Mouse (Mus musculus) ES-Bruce4 (cell line): ENCODE data around the gene Naif1. TPM values are rescaled to one million over a fixed set of nuclear protein-coding genes. Genes with fewer than 3 reads are reported as not detected.

Experiments
- H3K27ac ChIP-seq: 2 replicates; pipeline ENCODE4 v1.5.1; 2012; ENCODE audit warnings: low read length, inconsistent platforms; ENCODE audit not compliant: insufficient read depth
- H3K27me3 ChIP-seq: 2 replicates; pipeline ENCODE4 v1.6.1; 2012; ENCODE audit warnings: mild to moderate bottlenecking, low read length, inconsistent platforms; ENCODE audit not compliant: control insufficient read depth, poor library complexity, insufficient read depth, severe bottlenecking
- H3K36me3 ChIP-seq: 2 replicates; pipeline ENCODE4 v1.6.1; 2012; ENCODE audit warnings: inconsistent platforms, mild to moderate bottlenecking, low read length, moderate library complexity; ENCODE audit not compliant: control insufficient read depth, poor library complexity, insufficient read depth, severe bottlenecking
- H3K4me1 ChIP-seq: one replicate; pipeline ENCODE4 v1.8.1; 2011; ENCODE audit warnings: low read length; ENCODE audit not compliant: control insufficient read depth, insufficient read depth
- H3K4me3 ChIP-seq: 2 replicates; pipeline ENCODE4 v1.5.1; 2011; ENCODE audit warnings: low read depth, mild to moderate bottlenecking, low read length
- H3K9ac ChIP-seq: 2 replicates; pipeline ENCODE4 v1.6.1; 2012; ENCODE audit warnings: low read depth, mild to moderate bottlenecking, inconsistent platforms; ENCODE audit not compliant: poor library complexity, severe bottlenecking
- H3K9me3 ChIP-seq: replicated peaks from 2 replicates; pipeline ENCODE4 v1.6.1; 2012; ENCODE audit warnings: mild to moderate bottlenecking, low read length, inconsistent platforms; ENCODE audit not compliant: control insufficient read depth, poor library complexity, insufficient read depth, severe bottlenecking
- CTCF ChIP-seq: IDR thresholded peaks from one replicate; pipeline ENCODE4 v1.8.1; 2011; ENCODE audit warnings: low read depth, low read length
- EP300 ChIP-seq: IDR thresholded peaks from 2 replicates; pipeline ENCODE4 v1.6.1; 2011; ENCODE audit warnings: low read depth, low read length; ENCODE audit not compliant: insufficient read depth
- POLR2A ChIP-seq: IDR thresholded peaks from one replicate; pipeline ENCODE4 v1.8.1; 2011; ENCODE audit warnings: low read length; ENCODE audit not compliant: insufficient read depth
- polyA plus RNA-seq: library from polyadenylated mRNA; stranded (reverse); fragments of >200 nt; gene quantifications from 2 replicates; pipeline ENCODE4 v1.2.4, GENCODE M21; 2011; ENCODE audit warnings: low read depth; ENCODE audit not compliant: missing spikeins, insufficient read depth, insufficient read length

Naif1 gene
- polyA plus RNA-seq, 1 experiment = 3.0 TPM

- Histone ChIP-seq H3K27ac (no peak overlapping the region), H3K9ac (no peak overlapping the region), H3K4me1 (no peaks in the 10 kb centered on the region)
These were observed 13.4 kb upstream of the Naif1 start for GRCm38 (mm10) chr2:32436686-32437372.

GRCm38 (mm10) chr2:32437612-32438166 lies 12.6 kb upstream of the Naif1 start:
- Histone ChIP-seq H3K4me1 (no peaks in the 10 kb centered on the region), H3K9me3 (no peaks in the 10 kb centered on the region), H3K9ac (no peak overlapping the region), H3K27ac (no peak overlapping the region), H3K36me3 (no peaks in the 10 kb centered on the region), H3K4me3 (no peak overlapping the region), H3K27me3 (no peaks in the 10 kb centered on the region)
- no peak for TF ChIP-seq POLR2A
- no peak for TF ChIP-seq CTCF
- no peak for TF ChIP-seq EP300

More at GRCm38 (mm10) chr2:32436686-32437372, 13.4 kb upstream of the Naif1 start:
- H3K9me3 ChIP-seq = no peaks in the 10 kb centered on the region
- H3K4me3 ChIP-seq = no peak overlapping the region
- H3K27me3 ChIP-seq = no peaks in the 10 kb centered on the region
- no peaks in the 10 kb centered on the region for H3K36me3 ChIP-seq
- TF ChIP-seq EP300 (no peak), CTCF (no peak), POLR2A (no peak)

GRCm38 (mm10) chr2:32438733-32439132 lies 11.5 kb upstream of the Naif1 start:
- no peak for TF ChIP-seq POLR2A
- no peak for TF ChIP-seq CTCF
- TF ChIP-seq EP300 = no peak
- no peaks in the 10 kb centered on the region for H3K27me3 ChIP-seq
- H3K27ac ChIP-seq = no peak overlapping the region
- H3K9ac ChIP-seq = no peak overlapping the region
- no peak overlapping the region for H3K4me3 ChIP-seq
- H3K4me1 ChIP-seq = no peaks in the 10 kb centered on the region
- no peaks in the 10 kb centered on the region for H3K9me3 ChIP-seq
- no peaks in the 10 kb centered on the region for H3K36me3 ChIP-seq

- TF ChIP-seq CTCF = no peak
- TF ChIP-seq POLR2A = no peak
- TF ChIP-seq EP300 = no peak
- H3K9ac ChIP-seq = no peak overlapping the region
- no peaks in the 10 kb centered on the region for H3K4me1 ChIP-seq
- no peaks in the 10 kb centered on the region for H3K27me3 ChIP-seq
- no peak overlapping the region for H3K27ac ChIP-seq
- no peaks in the 10 kb centered on the region for H3K36me3 ChIP-seq
- no peak overlapping the region for H3K4me3 ChIP-seq
- no peaks in the 10 kb centered on the region for H3K9me3 ChIP-seq
These were observed 11.1 kb upstream of the Naif1 start for GRCm38 (mm10) chr2:32439177-32439576.

GRCm38 (mm10) chr2:32440164-32440563 lies 10.1 kb upstream of the Naif1 start:
- no peak overlapping the region for H3K27ac ChIP-seq
- H3K36me3 ChIP-seq = no peaks in the 10 kb centered on the region
- H3K9me3 ChIP-seq = no peaks in the 10 kb centered on the region
- no peaks in the 10 kb centered on the region for H3K4me1 ChIP-seq
- no peaks in the 10 kb centered on the region for H3K27me3 ChIP-seq
- no peak overlapping the region for H3K9ac ChIP-seq
- no peak for TF ChIP-seq EP300
- no peak overlapping the region for H3K4me3 ChIP-seq

- TF ChIP-seq EP300 = no peak
- no peak for TF ChIP-seq CTCF
- no peak for TF ChIP-seq POLR2A
- Histone ChIP-seq H3K27me3 (no peaks in the 10 kb centered on the region), H3K4me3 (no peak overlapping the region), H3K4me1 (no peaks in the 10 kb centered on the region), H3K9me3 (no peaks in the 10 kb centered on the region), H3K27ac (no peak overlapping the region), H3K36me3 (no peaks in the 10 kb centered on the region), H3K9ac (no peak overlapping the region)
These were observed 9.6 kb upstream of the Naif1 start for GRCm38 (mm10) chr2:32440632-32441031.
